Comparison of ENCODE assay signal across 20 mouse cellular contexts in genomic region chr17:4186802-4187201, GRCm38 (mm10).
A peak's percentile ranks its signal among the peaks of the same experiment; 100 is the strongest.
DNase-seq lines count a peak whose midpoint lies in the region; ATAC-seq and TF ChIP-seq lines count a peak whose summit lies in the region.
"Had no signal": no experiment of that assay in that cellular context is flagged by ENCODE, and none has a peak within 500 bp of the region (broad histone marks: within the 10 kb centered on the region; RNA-seq: fewer than 3 reads in every experiment).

No protein-coding gene starts in this region.

- no peak for TF ChIP-seq POLR2A in kidney, adult 2 months (IDR thresholded peaks at IDR 0.05; ENCODE audit: low read depth, low read length)

- WGBS in kidney, postnatal 0 days = 42% methylated on average over 9 of the region's 9 CpGs
- 37% methylated on average over 9 of the region's 9 CpGs for WGBS in kidney, adult 2 months

- H3K4me1 ChIP-seq in kidney, postnatal 0 days (replicated peaks; ENCODE audit: insufficient read depth, low read length) = no peaks in the 10 kb centered on the region; the same call in 1 of the 2 replicates
- no peaks in the 10 kb centered on the region for H3K4me1 ChIP-seq in kidney, adult 2 months (ENCODE audit: control insufficient read depth, insufficient read depth, low read length)
- H3K4me1 ChIP-seq: forebrain, embryonic 13.5 days; limb, embryonic 13.5 days; midbrain, embryonic 10.5 days had no signal

- no peaks in the 10 kb centered on the region for H3K36me3 ChIP-seq in kidney, postnatal 0 days (ENCODE audit: insufficient read depth, low read length)
- no peaks in the 10 kb centered on the region for H3K36me3 ChIP-seq in kidney, adult 2 months (ENCODE audit: control insufficient read depth, insufficient read depth, low read length)
- H3K36me3 ChIP-seq: limb, embryonic 13.5 days; midbrain, embryonic 10.5 days had no signal

- no peak for ATAC-seq in kidney, postnatal 0 days (replicated peaks; ENCODE audit: low FRiP score, low read depth)
- ATAC-seq: forebrain, embryonic 13.5 days had no signal

- intact Hi-C loops in gastrocnemius, adult 2 months (cut with DNase I) = no loop called here

- no peak for TF ChIP-seq CTCF in gastrocnemius, adult 2 months (IDR thresholded peaks at IDR 0.05)
- TF ChIP-seq CTCF in kidney, postnatal 0 days (IDR thresholded peaks at IDR 0.05; ENCODE audit: low read depth) = no peak
- TF ChIP-seq CTCF in kidney, adult 2 months (conservative IDR thresholded peaks at IDR 0.05; ENCODE audit: insufficient read depth, insufficient read length, low read depth, low read length) = no peak

- no peak overlapping the region for H3K9ac ChIP-seq in kidney, postnatal 0 days (ENCODE audit: low read depth, low read length)
- H3K9ac ChIP-seq: forebrain, embryonic 13.5 days; limb, embryonic 13.5 days; liver, embryonic 14.5 days had no signal

- no peak overlapping the region for H3K4me3 ChIP-seq in gastrocnemius, adult 2 months
- H3K4me3 ChIP-seq in kidney, postnatal 0 days (replicated peaks; ENCODE audit: low read depth, low read length) = no peak overlapping the region
- no peak overlapping the region for H3K4me3 ChIP-seq in kidney, adult 2 months (ENCODE audit: insufficient read depth, low read depth, low read length)
- H3K4me3 ChIP-seq: forebrain, embryonic 13.5 days; limb, embryonic 13.5 days; midbrain, embryonic 10.5 days had no signal

- H3K9me3 ChIP-seq in kidney, postnatal 0 days (replicated peaks; ENCODE audit: low read length) = no peaks in the 10 kb centered on the region
- H3K9me3 ChIP-seq: forebrain, embryonic 13.5 days; limb, embryonic 13.5 days; midbrain, embryonic 10.5 days had no signal

- no peak overlapping the region for H3K4me2 ChIP-seq in kidney, postnatal 0 days (ENCODE audit: low read length)
- H3K4me2 ChIP-seq: forebrain, embryonic 13.5 days; heart, embryonic 11.5 days; limb, embryonic 13.5 days had no signal

- peak; percentile 37 for DNase-seq in gastrocnemius, adult 2 months
- no peak for DNase-seq in gastrocnemius, adult 8-10 months (ENCODE audit: low spot score in 2 of 2)
- DNase-seq in kidney, postnatal 0 days (ENCODE audit: low spot score) = peak; percentile 15
- DNase-seq in kidney, adult 2 months = no peak
- DNase-seq in MN1 (ENCODE audit: low spot score) = peak; percentile 44
- DNase-seq in fat pad, adult 2 months (ENCODE audit: extremely low read depth, low read depth, low spot score) = peak; percentile 3
- DNase-seq in thymus, postnatal 14 days = no peak
- DNase-seq: adrenal gland, adult 8-10 months; cerebellum, adult 18-20 months; gastrocnemius, postnatal 36 days; kidney, adult 18-20 months; retina, postnatal 1 day; right cerebral cortex, postnatal 4 days; thymus, postnatal 36 days had no signal

- H3K27me3 ChIP-seq in kidney, postnatal 0 days (ENCODE audit: insufficient read depth, low read length) = no peaks in the 10 kb centered on the region
- no peaks in the 10 kb centered on the region for H3K27me3 ChIP-seq in kidney, adult 2 months (replicated peaks; ENCODE audit: control insufficient read depth, insufficient read depth, low read length)
- H3K27me3 ChIP-seq: forebrain, embryonic 13.5 days; limb, embryonic 13.5 days had no signal

- H3K27ac ChIP-seq in gastrocnemius, adult 2 months = no peak overlapping the region
- no peak overlapping the region for H3K27ac ChIP-seq in kidney, postnatal 0 days
- no peak overlapping the region for H3K27ac ChIP-seq in kidney, adult 2 months (ENCODE audit: insufficient read depth, low read depth, low read length)
- H3K27ac ChIP-seq: forebrain, embryonic 13.5 days; limb, embryonic 13.5 days; liver, embryonic 14.5 days; macrophage; midbrain, embryonic 10.5 days had no signal

Comparison
In these comparisons a context has a peak if more than half of its experiments do, and no peak if none do; other contexts are left out.
1. DNase-seq: peak in gastrocnemius, adult 2 months (single experiment), kidney, postnatal 0 days (single experiment), MN1 (single experiment) and fat pad, adult 2 months (single experiment); none in gastrocnemius, adult 8-10 months (0 of 2), kidney, adult 2 months (single experiment) and thymus, postnatal 14 days (single experiment).